Mouse (Mus musculus) layer of hippocampus, adult 2 months (tissue): Measurements from ENCODE around the gene Nedd9. TPM values are rescaled to one million over a fixed set of nuclear protein-coding genes. Genes with fewer than 3 reads are reported as not detected.
"Not testable (repeated sequence)": the region's sequence is repeated elsewhere in the genome, so short reads cannot be mapped to it uniquely, and the experiment has no call there.

Experiments used
- DNase-seq, 2 experiments: peaks; one replicate each; pipeline ENCODE4 v3.0.0; 2022; ENCODE audit warnings: low spot score in 2 of 2
- H3K27ac ChIP-seq: fragments of 200-600 bp; 2 replicates; pipeline ENCODE4 v1.8.1; 2022
- H3K4me3 ChIP-seq: fragments of 200-600 bp; 2 replicates; pipeline ENCODE4 v1.8.1; 2022; ENCODE audit warnings: mild to moderate bottlenecking
- CTCF ChIP-seq: fragments of 200-600 bp; conservative IDR thresholded peaks from 2 replicates; pipeline ENCODE4 v1.8.1; 2022; ENCODE audit warnings: antibody characterized with exemption, mild to moderate bottlenecking, moderate library complexity
- total RNA-seq, 2 experiments: library from RNA; stranded (reverse); gene quantifications; 2 replicates each; pipeline ENCODE4 v1.2.3; 2021

The Nedd9 gene
- total RNA-seq, 2 experiments from 2014 or later, result 12.4 to 14.1 TPM

GRCm38 (mm10) chr13:41381041-41381805 lies 105.9 kb downstream of the Nedd9 start:
- no peak for TF ChIP-seq CTCF
- DNase-seq, result no peak
- Histone ChIP-seq H3K4me3 (no peak overlapping the region), H3K27ac (no peak overlapping the region)

GRCm38 (mm10) chr13:41379951-41380465 lies 107.2 kb downstream of the Nedd9 start:
- no peak for TF ChIP-seq CTCF
- H3K4me3 ChIP-seq, result no peak overlapping the region
- no peak for DNase-seq
- no peak overlapping the region for H3K27ac ChIP-seq

- no peak for DNase-seq
- no peak overlapping the region for H3K4me3 ChIP-seq
- TF ChIP-seq CTCF, result no peak
Measured at GRCm38 (mm10) chr13:41378462-41378861, 108.7 kb downstream of the Nedd9 start.

GRCm38 (mm10) chr13:41377856-41378255 lies 109.3 kb downstream of the Nedd9 start:
- Histone ChIP-seq H3K4me3 (no peak overlapping the region), H3K27ac (no peak overlapping the region)
- no peak for TF ChIP-seq CTCF
- no peak for DNase-seq

More at GRCm38 (mm10) chr13:41378462-41378861, 108.7 kb downstream of the Nedd9 start:
- no peak overlapping the region for H3K27ac ChIP-seq

GRCm38 (mm10) chr13:41377011-41377431 lies 110.1 kb downstream of the Nedd9 start:
- no peak for DNase-seq
- Histone ChIP-seq H3K4me3 (no peak overlapping the region), H3K27ac (no peak overlapping the region)
- TF ChIP-seq CTCF, result no peak

GRCm38 (mm10) chr13:41376111-41376510 lies 111.1 kb downstream of the Nedd9 start:
- TF ChIP-seq CTCF, result no peak
- Histone ChIP-seq H3K27ac (no peak overlapping the region), H3K4me3 (no peak overlapping the region)
- no peak for DNase-seq

- no peak for TF ChIP-seq CTCF
- DNase-seq, result no peak
- Histone ChIP-seq H3K4me3 (no peak overlapping the region), H3K27ac (no peak overlapping the region)
Measured at GRCm38 (mm10) chr13:41375696-41376095, 111.5 kb downstream of the Nedd9 start.

- Histone ChIP-seq H3K27ac (no peak overlapping the region), H3K4me3 (no peak overlapping the region)
- no peak for TF ChIP-seq CTCF
- DNase-seq, result no peak
Measured at GRCm38 (mm10) chr13:41374886-41375285, 112.3 kb downstream of the Nedd9 start.

GRCm38 (mm10) chr13:41372555-41373460 lies 114.4 kb downstream of the Nedd9 start:
- no peak for TF ChIP-seq CTCF
- no peak overlapping the region for H3K27ac ChIP-seq

GRCm38 (mm10) chr13:41371547-41371946 lies 115.6 kb downstream of the Nedd9 start:
- H3K27ac ChIP-seq, result no peak overlapping the region
- DNase-seq, result no peak
- H3K4me3 ChIP-seq, result no peak overlapping the region
- no peak for TF ChIP-seq CTCF

More at GRCm38 (mm10) chr13:41372555-41373460, 114.4 kb downstream of the Nedd9 start:
- no peak for DNase-seq
- no peak overlapping the region for H3K4me3 ChIP-seq

- Histone ChIP-seq H3K27ac (no peak overlapping the region), H3K4me3 (no peak overlapping the region)
- DNase-seq, result no peak
- TF ChIP-seq CTCF, result no peak
Measured at GRCm38 (mm10) chr13:41368612-41369011, 118.5 kb downstream of the Nedd9 start.

- no peak for DNase-seq
- no peak overlapping the region for H3K4me3 ChIP-seq
- no peak for TF ChIP-seq CTCF
- no peak overlapping the region for H3K27ac ChIP-seq
Measured at GRCm38 (mm10) chr13:41367176-41367611, 120.0 kb downstream of the Nedd9 start.

- not testable (repeated sequence) for DNase-seq, H3K4me3 ChIP-seq, H3K27ac ChIP-seq
Measured at GRCm38 (mm10) chr13:41366609-41367008, 120.6 kb downstream of the Nedd9 start.
